Mouse (Mus musculus) heart, postnatal 0 days (tissue): ENCODE results near the gene Os9. TPM values are rescaled to one million over a fixed set of nuclear protein-coding genes. Genes with fewer than 3 reads are reported as not detected.
A peak's percentile ranks its signal among the peaks of the same experiment; 100 is the strongest.

ENCODE experiments used
- ATAC-seq: fragments of 200-750 bp; cut with Nextera tagmentation; 2 replicates; pipeline ENCODE4 v1.8.0; 2017; ENCODE audit warnings: low read depth, moderate number of reproducible peaks, moderate library complexity; ENCODE audit not compliant: insufficient read depth
- DNase-seq: peaks from one replicate; pipeline ENCODE4 v3.0.0-alpha.2; 2016; ENCODE audit warnings: low spot score
- H3K27ac ChIP-seq: fragments of 300-500 bp; sonication (generic); 2 replicates; pipeline ENCODE4 v1.5.1; 2014; ENCODE audit warnings: low read depth, mild to moderate bottlenecking
- H3K27me3 ChIP-seq: fragments of 300-500 bp; sonication (generic); 2 replicates; pipeline ENCODE4 v1.6.1; 2014; ENCODE audit warnings: low read length, mixed read lengths; ENCODE audit not compliant: control insufficient read depth, insufficient read depth
- H3K36me3 ChIP-seq: fragments of 300-500 bp; sonication (generic); replicated peaks from 2 replicates; pipeline ENCODE4 v1.6.1; 2014; ENCODE audit warnings: low read length, mixed read lengths; ENCODE audit not compliant: control insufficient read depth, insufficient read depth
- H3K4me1 ChIP-seq: fragments of 300-500 bp; sonication (generic); 2 replicates; pipeline ENCODE4 v1.6.1; 2014; ENCODE audit warnings: antibody characterized with exemption; ENCODE audit not compliant: control insufficient read depth, insufficient read depth
- H3K4me2 ChIP-seq: fragments of 300-500 bp; sonication (generic); 2 replicates; pipeline ENCODE4 v1.6.1; 2014; ENCODE audit warnings: low read depth, mild to moderate bottlenecking, low read length, moderate library complexity
- H3K4me3 ChIP-seq: fragments of 300-500 bp; sonication (generic); 2 replicates; pipeline ENCODE4 v1.5.1; 2014; ENCODE audit warnings: low read depth, low read length
- H3K9ac ChIP-seq: fragments of 300-500 bp; sonication (generic); replicated peaks from 2 replicates; pipeline ENCODE4 v1.6.1; 2014; ENCODE audit warnings: low read depth, low read length, mixed read lengths
- H3K9me3 ChIP-seq: fragments of 300-500 bp; sonication (generic); replicated peaks from 2 replicates; pipeline ENCODE4 v1.6.1; 2016; ENCODE audit warnings: low read length; ENCODE audit not compliant: control insufficient read depth
- CTCF ChIP-seq: IDR thresholded peaks from 2 replicates; pipeline ENCODE4 v1.5.1; 2016; ENCODE audit warnings: antibody characterized with exemption, control low read depth, low read depth
- EP300 ChIP-seq: IDR thresholded peaks from 2 replicates; pipeline ENCODE4 v1.6.1; 2016; ENCODE audit warnings: antibody characterized with exemption, low read depth
- WGBS: fragments of 180-500 bp; shearing (Covaris S2); extraction: QIAGEN DNeasy Blood & Tissue Kit; methylation state at CpG from one replicate; pipeline ENCODE4 v1.1.7; 2014; 5-methylcytosine and 5-hydroxymethylcytosine counted together
- polyA plus RNA-seq: library from polyadenylated mRNA; unstranded; fragments of >200 nt; fragmentation: Nextera tagmentation; extraction: Ambion mirVana; gene quantifications from 2 replicates; pipeline ENCODE4 v1.2.1, GENCODE M21; 2015
- total RNA-seq: library from RNA; depleted of rRNA; stranded (reverse); fragments of >200 nt; gene quantifications from 2 replicates; pipeline ENCODE4 v1.2.3, GENCODE M21; 2014; ENCODE audit warnings: low replicate concordance; rRNA removed

The Os9 gene
- total and polyA plus RNA-seq, 2 experiments from 2014 or later, result 39.8 to 40.0 TPM

GRCm38 (mm10) chr10:127048608-127049394 lies 72.1 kb downstream of the Os9 start:
- Histone ChIP-seq H3K27ac (no peak overlapping the region), H3K4me1 (no peaks in the 10 kb centered on the region), H3K9ac (no peak overlapping the region), H3K27me3 (peaks cover 46% of the 10 kb centered on the region), H3K36me3 (peaks cover 7% of the 10 kb centered on the region; the same call in 1 of the 2 replicates), H3K4me2 (peak overlapping the region; percentile 33), H3K9me3 (no peaks in the 10 kb centered on the region), H3K4me3 (peak overlapping the region; percentile 25)
- TF ChIP-seq EP300 (no peak), CTCF (no peak)
- ATAC-seq, result no peak
- 5% methylated on average over 35 of the region's 35 CpGs for WGBS
- no peak for DNase-seq

- H3K36me3 ChIP-seq, result peaks cover 7% of the 10 kb centered on the region; the same call in 1 of the 2 replicates
- H3K9me3 ChIP-seq, result no peaks in the 10 kb centered on the region
- ATAC-seq, result no peak
- H3K27ac ChIP-seq, result no peak within 1 kb of the TSS
- no peak for DNase-seq
- peak within 1 kb of the TSS; percentile 25 for H3K4me3 ChIP-seq
- peaks cover 46% of the 10 kb centered on the region for H3K27me3 ChIP-seq
- peak within 1 kb of the TSS; percentile 33 for H3K4me2 ChIP-seq
- WGBS, result 22% methylated on average over 5 of the region's 5 CpGs
- TF ChIP-seq EP300 (no peak), CTCF (no peak)
- no peaks in the 10 kb centered on the region for H3K4me1 ChIP-seq
- H3K9ac ChIP-seq, result no peak within 1 kb of the TSS
These were observed 73.0 kb downstream of the Os9 start, which contains the start of gene Cyp27b1 for GRCm38 (mm10) chr10:127047954-127048353. Gene Cyp27b1, plus strand, starts transcription at chr10:127048250.

Other genes starting within 250 kb of the Os9 start
- gene Atp23, start 219.8 kb downstream of the Os9 start, total RNA-seq, result 0.46 and 10.2 TPM in 2 replicates
- 7.8 and 8.5 TPM in 2 replicates for gene Atp23, start 219.8 kb downstream of the Os9 start, polyA plus RNA-seq
- 137 and 155 TPM in 2 replicates for gene Ctdsp2, start 142.4 kb downstream of the Os9 start, total RNA-seq
- gene Ctdsp2, start 142.4 kb downstream of the Os9 start, polyA plus RNA-seq, result 26.4 and 27.4 TPM in 2 replicates
- 0.04 and 1.9 TPM in 2 replicates for gene Avil, start 120.4 kb downstream of the Os9 start, total RNA-seq
- gene Avil, start 120.4 kb downstream of the Os9 start, polyA plus RNA-seq, result 0.07 and 0.11 TPM in 2 replicates
- gene Tsfm, start 90.3 kb downstream of the Os9 start, total RNA-seq, result 81.3 and 82.5 TPM in 2 replicates
- gene Tsfm, start 90.3 kb downstream of the Os9 start, polyA plus RNA-seq, result 94.6 and 96.8 TPM in 2 replicates
- gene Mettl1, start 79.7 kb downstream of the Os9 start, total RNA-seq, result 9.2 and 16.2 TPM in 2 replicates
- gene Mettl1, start 79.7 kb downstream of the Os9 start, polyA plus RNA-seq, result 19.6 and 20.6 TPM in 2 replicates
- not detected in 2 replicates for gene Eef1akmt3, start 79.6 kb downstream of the Os9 start, total RNA-seq
- gene Eef1akmt3, start 79.6 kb downstream of the Os9 start, polyA plus RNA-seq, result 0.04 and 0.18 TPM in 2 replicates
- not detected in 2 replicates for gene Cyp27b1, start 72.9 kb downstream of the Os9 start, total RNA-seq
- gene Cyp27b1, start 72.9 kb downstream of the Os9 start, polyA plus RNA-seq, result 0.04 and 0.08 TPM in 2 replicates
- gene March9, start 60.9 kb downstream of the Os9 start, total RNA-seq, result 0.65 and 1.0 TPM in 2 replicates
- gene March9, start 60.9 kb downstream of the Os9 start, polyA plus RNA-seq, result 0.14 TPM in 2 replicates
- 457 and 539 TPM in 2 replicates for gene Cdk4, start 57.6 kb downstream of the Os9 start, total RNA-seq
- 382 and 392 TPM in 2 replicates for gene Cdk4, start 57.6 kb downstream of the Os9 start, polyA plus RNA-seq
- gene Tspan31, start 50.9 kb downstream of the Os9 start, total RNA-seq, result 104 and 117 TPM in 2 replicates
- 73.5 and 79.9 TPM in 2 replicates for gene Tspan31, start 50.9 kb downstream of the Os9 start, polyA plus RNA-seq
- 1.4 and 1.7 TPM in 2 replicates for gene Agap2, start 45.8 kb downstream of the Os9 start, total RNA-seq
- 0.15 and 0.29 TPM in 2 replicates for gene Agap2, start 45.8 kb downstream of the Os9 start, polyA plus RNA-seq
- gene B4galnt1, start 44.1 kb upstream of the Os9 start, total RNA-seq, result 2.3 and 7.7 TPM in 2 replicates
- 0.72 and 0.82 TPM in 2 replicates for gene B4galnt1, start 44.1 kb upstream of the Os9 start, polyA plus RNA-seq
- 51.0 and 61.2 TPM in 2 replicates for gene Slc26a10, start 59.5 kb upstream of the Os9 start, total RNA-seq
- gene Slc26a10, start 59.5 kb upstream of the Os9 start, polyA plus RNA-seq, result 22.8 and 23.3 TPM in 2 replicates
- gene Arhgef25, start 69.0 kb upstream of the Os9 start, total RNA-seq, result 20.8 and 44.2 TPM in 2 replicates
- 10.0 and 13.8 TPM in 2 replicates for gene Arhgef25, start 69.0 kb upstream of the Os9 start, polyA plus RNA-seq
- 44.4 and 64.1 TPM in 2 replicates for gene Dtx3, start 74.6 kb upstream of the Os9 start, total RNA-seq
- gene Dtx3, start 74.6 kb upstream of the Os9 start, polyA plus RNA-seq, result 28.8 and 30.0 TPM in 2 replicates
- gene Pip4k2c, start 90.5 kb upstream of the Os9 start, total RNA-seq, result 22.4 and 23.7 TPM in 2 replicates
- gene Pip4k2c, start 90.5 kb upstream of the Os9 start, polyA plus RNA-seq, result 24.7 and 25.0 TPM in 2 replicates
- gene Kif5a, start 142.2 kb upstream of the Os9 start, total RNA-seq, result 0.12 and 0.27 TPM in 2 replicates
- 0.11 and 0.23 TPM in 2 replicates for gene Kif5a, start 142.2 kb upstream of the Os9 start, polyA plus RNA-seq
- 175 and 197 TPM in 2 replicates for gene Dctn2, start 145.2 kb upstream of the Os9 start, total RNA-seq
- 149 and 154 TPM in 2 replicates for gene Dctn2, start 145.2 kb upstream of the Os9 start, polyA plus RNA-seq
- 8.3 and 8.7 TPM in 2 replicates for gene Mbd6, start 167.9 kb upstream of the Os9 start, total RNA-seq
- 6.5 and 6.9 TPM in 2 replicates for gene Mbd6, start 167.9 kb upstream of the Os9 start, polyA plus RNA-seq
- 48.9 and 68.9 TPM in 2 replicates for gene Mars, start 190.7 kb upstream of the Os9 start, total RNA-seq
- 62.4 and 64.6 TPM in 2 replicates for gene Mars, start 190.7 kb upstream of the Os9 start, polyA plus RNA-seq
- 0.73 and 0.97 TPM in 2 replicates for gene Arhgap9, start 200.8 kb upstream of the Os9 start, total RNA-seq
- 1.4 and 1.8 TPM in 2 replicates for gene Arhgap9, start 200.8 kb upstream of the Os9 start, polyA plus RNA-seq
- 1.1 TPM in 1 of 2 replicates, not detected in the other for gene Gli1, start 220.8 kb upstream of the Os9 start, total RNA-seq
- 0.51 and 0.59 TPM in 2 replicates for gene Gli1, start 220.8 kb upstream of the Os9 start, polyA plus RNA-seq
- gene Inhbe, start 233.3 kb upstream of the Os9 start, total RNA-seq, result not detected in 2 replicates
- not detected in 2 replicates for gene Inhbe, start 233.3 kb upstream of the Os9 start, polyA plus RNA-seq
- not detected in 2 replicates for gene Inhbc, start 249.3 kb upstream of the Os9 start, total RNA-seq
- not detected in 2 replicates for gene Inhbc, start 249.3 kb upstream of the Os9 start, polyA plus RNA-seq